Mouse (Mus musculus): ENCODE measurements around the gene Nsd2. TPM values are rescaled to one million over a fixed set of nuclear protein-coding genes. Genes with fewer than 3 reads are reported as not detected.

Gene Nsd2
- polyA plus RNA-seq, 1 experiment, result 11.3 TPM

DNA sequence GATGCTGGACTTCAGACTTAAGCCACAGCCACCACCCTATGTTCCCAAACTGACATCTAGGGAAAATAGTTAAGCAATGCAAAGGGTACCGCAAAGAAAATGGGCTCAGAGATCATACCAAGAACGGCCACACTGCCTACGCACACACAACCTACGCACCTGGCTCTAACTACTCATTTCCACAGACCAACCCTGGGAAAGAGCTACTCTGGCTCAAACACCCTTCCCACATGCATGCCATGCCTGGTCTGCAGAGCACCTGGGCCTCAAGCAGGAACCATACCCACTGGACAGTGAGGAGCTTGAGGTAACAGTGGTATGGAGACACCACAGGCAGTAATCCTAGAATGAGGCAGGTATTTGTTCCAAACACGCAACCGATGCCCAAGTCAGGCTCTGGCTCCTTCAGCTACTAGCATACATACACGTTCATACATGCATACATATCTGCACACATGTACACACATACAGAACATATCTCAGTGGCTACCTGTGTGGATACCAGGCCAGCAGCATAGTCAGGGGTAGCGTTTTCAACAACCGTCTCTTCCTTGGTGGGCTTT, 80.3 kb downstream of the Nsd2 start:
- no peak for TF ChIP-seq GATA1 (IDR thresholded peaks at IDR 0.05; ENCODE audit: low read length)

DNA sequence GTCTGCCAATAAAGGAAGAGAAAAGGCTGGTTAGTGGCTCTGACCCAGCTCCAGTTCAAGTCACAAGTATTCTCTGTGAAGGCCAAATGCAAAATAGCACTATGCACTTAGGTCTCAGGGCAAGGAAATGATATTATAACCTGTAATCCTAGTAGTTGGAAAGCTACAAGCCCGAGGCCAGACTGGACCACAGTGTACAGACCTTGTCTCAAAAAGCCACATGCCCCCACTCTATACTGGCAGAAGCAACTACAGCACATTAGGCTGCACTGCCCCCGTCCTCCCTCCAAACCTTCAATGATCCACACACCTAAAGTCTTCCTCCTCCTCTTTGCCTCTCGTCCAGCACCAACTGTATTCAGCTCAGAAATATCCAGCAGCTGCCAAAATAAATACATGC, 80.8 kb downstream of the Nsd2 start:
- no peak for TF ChIP-seq GATA1 (IDR thresholded peaks at IDR 0.05; ENCODE audit: low read length)

DNA sequence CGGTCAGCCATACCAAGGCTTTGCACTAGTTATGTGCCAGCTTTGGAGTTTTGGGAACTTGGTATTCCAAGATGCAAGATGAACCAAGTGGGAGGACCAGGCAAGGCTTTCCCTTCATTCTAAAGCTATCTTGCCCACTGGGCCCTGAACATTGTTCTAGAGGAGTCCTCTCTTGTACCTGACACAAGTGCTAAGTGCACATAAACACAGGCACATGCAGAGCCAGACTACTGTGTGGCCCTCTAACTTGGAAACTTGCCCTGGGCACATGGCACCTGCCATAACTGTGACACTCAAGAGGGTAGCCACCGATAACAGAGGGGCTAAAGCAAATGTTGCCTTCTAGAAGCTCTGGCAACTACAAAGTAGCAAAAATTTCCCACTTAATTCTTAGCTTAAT, 82.2 kb downstream of the Nsd2 start:
- TF ChIP-seq GATA1 (IDR thresholded peaks at IDR 0.05; ENCODE audit: low read length), result no peak

DNA sequence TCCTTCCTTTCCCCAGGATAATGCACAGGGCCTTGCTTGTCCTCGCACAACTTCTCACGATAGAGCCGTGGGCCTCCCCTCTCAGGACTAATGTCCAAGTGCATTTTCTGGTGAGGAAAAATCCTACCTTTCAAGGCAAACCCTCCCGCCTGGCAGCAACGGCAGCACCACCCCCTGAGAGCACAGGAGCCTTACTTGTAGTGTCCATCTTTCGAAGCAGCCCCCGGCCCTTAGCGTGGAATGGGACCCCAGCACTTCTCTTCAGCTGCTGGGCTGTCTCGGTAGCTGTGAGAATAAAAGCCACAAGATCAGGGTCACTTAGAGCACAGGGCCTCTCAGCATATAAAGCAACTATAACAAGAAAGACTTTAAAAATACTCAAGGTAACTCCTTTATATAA, 82.7 kb downstream of the Nsd2 start:
- TF ChIP-seq GATA1 (IDR thresholded peaks at IDR 0.05; ENCODE audit: low read length), result no peak

DNA sequence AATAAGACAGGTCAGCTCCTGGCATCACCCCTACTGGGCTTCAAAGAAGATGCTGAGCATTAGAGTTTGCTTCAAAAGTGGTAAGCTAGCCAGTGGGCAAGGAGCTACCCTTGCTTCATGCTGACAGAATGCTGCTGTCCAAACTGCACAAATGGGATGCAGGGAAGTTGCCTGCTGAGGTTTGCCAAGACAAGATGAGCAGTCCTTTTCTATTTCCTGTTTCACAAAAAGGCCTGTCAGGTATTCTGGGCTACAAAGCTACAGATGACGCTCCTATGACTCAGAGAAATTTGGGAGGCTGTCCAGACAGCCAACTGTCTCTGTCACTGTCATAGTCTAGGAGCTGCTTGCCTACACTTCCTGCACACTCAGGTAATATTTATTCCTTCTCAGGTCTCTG, 98.9 kb downstream of the Nsd2 start:
- no peak for TF ChIP-seq GATA1 (IDR thresholded peaks at IDR 0.05; ENCODE audit: low read length)

DNA sequence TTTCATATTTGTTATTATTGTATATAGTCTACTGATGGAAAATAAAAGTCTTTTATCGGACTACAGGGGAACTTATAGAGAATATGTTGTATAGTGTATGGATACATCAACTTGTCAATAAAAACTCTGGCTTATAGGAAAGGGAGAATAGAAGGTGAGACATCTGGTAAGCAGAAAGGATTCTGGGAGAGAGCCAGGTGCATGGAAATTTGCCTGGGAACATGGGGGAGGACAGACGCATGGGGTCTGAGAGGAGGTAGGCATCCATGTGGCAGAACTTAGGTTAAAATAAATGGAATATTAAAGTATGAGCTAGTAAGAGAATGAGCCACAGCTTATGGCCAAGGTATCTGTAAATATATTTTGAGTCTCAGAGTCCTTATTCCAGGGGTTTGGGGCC, 99.5 kb downstream of the Nsd2 start:
- TF ChIP-seq GATA1 (IDR thresholded peaks at IDR 0.05; ENCODE audit: low read length), result no peak

DNA sequence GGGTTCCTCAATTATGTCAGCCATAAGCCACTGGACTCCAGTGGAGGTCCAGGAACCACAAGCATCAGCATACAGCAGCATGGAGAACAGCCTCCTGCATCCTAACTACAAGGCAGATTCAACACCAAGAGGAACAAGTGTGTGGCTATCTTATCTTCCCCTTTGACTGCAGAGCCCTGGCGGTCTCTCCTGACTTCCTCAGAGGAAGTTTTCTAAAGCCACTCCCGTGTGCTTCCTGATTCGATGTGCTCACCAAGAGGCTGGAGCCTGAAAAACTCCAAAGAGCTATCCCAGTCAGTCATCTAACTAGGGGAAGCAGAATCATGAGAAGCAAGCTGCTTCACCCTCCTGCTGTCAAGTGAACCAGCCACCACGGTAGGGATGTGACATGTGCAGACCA, 100.4 kb downstream of the Nsd2 start:
- TF ChIP-seq GATA1 (IDR thresholded peaks at IDR 0.05; ENCODE audit: low read length), result no peak

DNA sequence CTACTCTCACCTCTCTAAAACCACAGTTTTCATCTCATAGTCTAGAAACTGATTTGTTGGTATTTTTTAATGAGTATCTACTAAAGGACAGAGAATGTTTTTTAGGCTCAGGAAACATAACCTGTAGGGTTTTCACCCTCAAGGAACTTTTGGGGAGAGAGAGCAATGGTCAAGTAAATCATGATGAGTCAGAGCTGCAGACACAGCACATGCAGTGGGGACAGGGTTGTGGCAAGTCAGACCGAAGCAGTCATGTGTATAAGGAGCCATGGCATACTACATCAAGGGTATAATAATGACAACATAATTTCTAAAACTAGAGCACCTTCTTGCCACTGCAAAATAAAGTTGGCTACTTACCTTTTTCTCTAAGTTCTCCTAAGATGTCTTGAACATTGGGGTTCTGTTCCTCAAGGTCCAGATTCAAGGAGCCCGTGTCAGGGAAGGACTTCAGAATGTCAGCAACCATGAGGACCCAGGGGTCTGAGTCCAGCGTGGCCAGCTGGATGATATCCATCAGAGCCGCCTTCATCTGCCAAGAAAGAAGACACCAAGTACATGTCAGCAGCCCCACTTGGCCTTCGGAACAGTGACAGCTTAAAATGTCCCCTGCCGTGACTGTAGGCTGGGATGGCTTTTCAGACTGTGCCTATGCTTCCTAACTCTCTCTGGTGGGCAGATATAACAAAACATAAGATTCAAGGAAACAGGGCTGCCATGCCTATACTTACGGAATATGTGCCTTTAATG, 101.1 kb downstream of the Nsd2 start:
- no peak for TF ChIP-seq GATA1 (IDR thresholded peaks at IDR 0.05; ENCODE audit: low read length)

DNA sequence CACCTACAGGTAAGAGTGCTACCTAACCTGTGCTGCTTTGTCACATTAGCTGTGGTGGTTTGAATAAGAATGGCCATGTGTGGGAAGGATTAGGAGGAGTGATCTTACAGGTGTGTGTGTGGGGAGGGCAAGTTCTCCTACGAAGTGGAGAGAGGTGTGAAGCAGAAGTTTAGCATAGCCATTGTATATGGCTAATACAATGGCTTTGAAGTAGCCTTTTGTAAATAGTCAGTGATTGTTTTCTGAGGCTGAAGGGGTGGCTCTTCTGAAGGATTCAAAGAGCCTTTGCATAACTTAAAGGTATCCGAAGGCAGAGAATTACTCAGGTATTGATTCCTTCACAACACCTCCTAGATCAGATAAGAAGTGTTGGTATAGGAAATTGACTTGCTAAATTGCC, 102.0 kb downstream of the Nsd2 start:
- TF ChIP-seq GATA1 (IDR thresholded peaks at IDR 0.05; ENCODE audit: low read length), result no peak

DNA sequence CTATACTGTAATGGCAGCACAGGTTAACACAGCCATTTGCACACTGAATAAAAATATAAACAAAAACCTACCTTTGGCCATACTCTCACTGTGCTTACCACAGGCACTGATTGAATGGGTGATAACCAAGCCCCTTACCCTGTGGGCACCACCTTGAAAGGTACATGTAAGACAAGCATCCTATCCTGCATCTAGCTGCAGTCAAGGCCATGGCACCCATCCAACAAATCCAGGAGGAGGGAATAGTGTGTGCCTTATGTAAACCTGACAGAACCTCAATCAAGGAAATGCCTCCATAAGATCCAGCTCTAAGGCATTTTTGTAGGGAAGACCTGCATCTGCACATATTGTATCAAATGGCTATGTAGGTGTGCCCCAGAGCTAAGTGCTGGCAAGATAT, 105.6 kb downstream of the Nsd2 start:
- TF ChIP-seq GATA1 (IDR thresholded peaks at IDR 0.05; ENCODE audit: low read length), result no peak

DNA sequence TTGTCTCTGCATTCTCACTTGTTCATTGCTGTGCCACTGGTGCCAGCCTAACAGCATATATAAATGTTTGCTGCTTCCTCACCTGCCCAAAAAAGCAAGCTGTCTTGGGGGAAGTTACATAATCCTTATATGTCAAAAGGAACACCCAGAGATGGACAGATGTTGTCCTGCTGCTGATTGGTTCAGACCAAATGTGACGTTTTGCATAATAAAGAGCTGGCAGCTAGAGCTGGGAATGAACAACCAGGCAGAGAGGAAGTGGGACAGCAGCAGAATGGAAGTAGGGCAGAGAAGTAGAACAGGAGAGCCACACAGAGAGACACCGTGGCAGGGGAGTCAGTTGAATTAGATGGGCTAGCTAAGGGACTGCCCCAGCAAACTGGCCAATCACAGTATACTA, 111.9 kb downstream of the Nsd2 start:
- TF ChIP-seq GATA1 (IDR thresholded peaks at IDR 0.05; ENCODE audit: low read length), result no peak

DNA sequence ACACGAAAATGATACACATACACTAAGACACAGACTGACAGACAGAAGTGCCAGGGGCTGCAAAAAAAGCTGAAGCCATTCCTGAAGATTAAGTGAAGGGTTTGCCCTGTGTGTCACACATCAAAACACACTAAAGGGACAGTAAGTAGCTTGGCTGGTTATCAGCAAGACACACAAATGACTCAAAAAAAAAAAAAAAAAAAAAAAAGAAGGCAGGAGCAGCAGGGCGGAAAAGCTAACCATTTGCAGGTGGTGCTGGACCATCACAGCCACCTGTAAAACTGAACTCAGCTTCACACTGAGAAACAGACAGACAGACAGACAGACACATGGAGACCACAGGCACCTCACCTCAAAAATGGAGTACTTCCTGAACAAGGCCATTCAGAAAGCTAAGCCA, 113.6 kb downstream of the Nsd2 start:
- no peak for TF ChIP-seq GATA1 (IDR thresholded peaks at IDR 0.05; ENCODE audit: low read length)

DNA sequence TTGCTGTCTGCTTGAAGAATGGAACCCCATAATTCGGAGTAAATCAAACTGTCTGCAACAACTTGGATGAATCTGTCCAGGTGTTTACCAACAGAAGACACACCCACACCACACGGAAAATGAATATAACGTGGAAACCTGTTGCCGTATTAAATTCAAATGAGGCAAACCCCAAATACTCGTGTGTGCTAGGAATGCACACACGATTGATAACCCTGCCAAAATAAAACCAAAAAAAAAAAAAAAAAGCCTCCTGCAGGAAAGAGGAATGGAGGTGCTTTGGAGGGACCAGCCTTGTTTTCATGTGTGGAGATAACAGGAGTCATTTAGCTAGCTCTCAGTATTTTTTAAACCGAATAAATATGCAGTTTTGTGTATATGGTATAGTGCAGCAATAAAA, 114.4 kb downstream of the Nsd2 start:
- no peak for TF ChIP-seq GATA1 (IDR thresholded peaks at IDR 0.05; ENCODE audit: low read length)

DNA sequence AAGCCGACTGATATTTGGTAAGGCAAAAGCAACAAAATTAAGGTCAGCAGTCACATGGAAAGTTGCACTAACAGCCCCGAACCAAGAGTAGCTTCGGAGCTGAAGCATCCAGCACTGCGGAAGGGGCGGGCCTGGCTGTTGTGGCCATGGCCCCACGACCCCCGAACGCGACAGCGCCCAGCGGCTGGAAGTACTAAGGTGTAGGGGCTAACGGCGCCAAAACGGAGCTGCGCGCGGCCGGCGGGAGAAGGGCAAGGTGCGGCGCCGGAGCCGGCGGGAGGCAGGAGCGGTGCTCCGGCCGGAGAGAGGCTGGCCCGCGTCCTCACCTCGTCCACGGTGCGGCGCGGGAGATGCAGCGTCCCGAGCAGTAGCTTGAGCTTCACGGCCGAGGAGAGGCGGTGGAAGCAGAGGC, 115.2 kb downstream of the Nsd2 start:
- no peak for TF ChIP-seq GATA1 (IDR thresholded peaks at IDR 0.05; ENCODE audit: low read length)

DNA sequence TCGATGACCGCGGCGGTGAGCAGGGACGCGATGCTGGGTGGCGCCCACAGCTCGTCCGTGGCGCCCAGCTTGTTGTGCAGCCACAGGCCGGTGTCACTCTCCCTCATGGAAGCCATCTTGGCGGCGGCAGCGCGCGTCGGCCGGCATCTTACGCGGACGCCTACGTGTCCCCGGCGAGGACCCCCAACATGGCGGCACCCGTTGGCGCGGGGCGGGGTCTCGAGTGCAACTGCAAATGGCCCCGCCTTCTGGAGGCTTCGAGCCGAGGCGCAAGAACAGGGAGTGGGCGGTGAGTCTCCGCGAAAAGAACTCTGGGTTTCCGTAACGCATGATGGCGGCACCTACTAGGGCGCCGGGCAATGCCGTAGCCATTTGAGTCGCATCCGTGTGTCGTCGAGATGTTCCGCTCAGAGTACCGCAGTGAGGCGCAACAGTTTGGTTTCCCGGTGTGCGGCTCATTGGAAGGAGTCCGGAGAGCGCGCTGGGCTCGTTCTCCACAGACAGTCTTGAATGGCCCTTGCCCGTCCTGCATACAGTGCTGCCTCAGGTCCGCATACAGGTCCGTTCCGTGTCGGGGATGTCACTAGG, 115.7 kb downstream of the Nsd2 start, which contains the start of gene Nelfa:
TSS of gene Nelfa (minus strand) at position 294 of the 588 bp plus-strand sequence.
- TF ChIP-seq GATA1 (IDR thresholded peaks at IDR 0.05; ENCODE audit: low read length), result no peak

DNA sequence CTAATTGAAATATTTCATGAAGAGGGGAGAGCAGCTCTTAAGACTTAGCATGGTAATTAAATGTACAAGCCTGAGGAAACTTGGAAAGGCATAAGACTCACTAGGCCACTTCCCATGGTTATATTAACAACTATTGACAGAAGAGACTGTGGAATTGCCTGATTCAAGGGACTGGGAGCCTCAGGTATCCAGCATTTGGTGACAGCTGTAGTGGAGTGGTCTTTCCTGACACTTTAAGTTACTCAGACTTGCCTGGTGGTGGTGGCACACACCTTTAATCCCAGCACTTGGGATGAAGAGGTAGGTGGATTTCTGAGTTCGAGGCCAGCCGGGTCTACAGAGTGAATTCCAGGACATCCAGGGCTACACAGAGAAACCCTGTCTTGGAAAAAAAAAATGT, 116.7 kb downstream of the Nsd2 start:
- TF ChIP-seq GATA1 (IDR thresholded peaks at IDR 0.05; ENCODE audit: low read length), result no peak

DNA sequence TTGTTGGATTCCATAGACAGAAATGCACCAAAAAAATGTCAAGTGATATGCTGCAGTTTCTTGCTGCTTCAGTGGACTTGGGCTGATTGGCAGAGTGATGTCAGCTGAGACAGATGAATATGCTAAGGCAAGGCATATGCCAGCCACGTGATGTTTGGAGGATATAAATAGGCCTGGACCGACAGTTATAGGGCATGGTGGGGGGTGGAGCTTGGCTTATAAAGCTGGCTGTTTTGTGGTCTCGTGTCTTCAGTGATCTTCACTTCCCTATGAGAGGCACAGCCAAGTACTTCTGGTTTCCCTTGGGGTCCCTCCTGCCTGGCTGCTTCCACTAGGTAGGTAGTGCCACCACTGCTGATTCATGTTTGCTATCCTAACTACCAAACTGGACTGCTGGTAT, 117.9 kb downstream of the Nsd2 start:
- no peak for TF ChIP-seq GATA1 (IDR thresholded peaks at IDR 0.05; ENCODE audit: low read length)

Other genes starting within 250 kb of the Nsd2 start
- 110 and 151 TPM in 2 replicates for gene Fam53a, start 191.1 kb upstream of the Nsd2 start, polyA plus RNA-seq (2012)
- not detected in 2 replicates for gene Gm9903, start 190.8 kb upstream of the Nsd2 start, polyA plus RNA-seq (2012)
- 151 and 221 TPM in 2 replicates for gene Slbp, start 168.2 kb upstream of the Nsd2 start, polyA plus RNA-seq (2012)
- gene Tacc3, start 162.6 kb upstream of the Nsd2 start, polyA plus RNA-seq (2012), result 50.5 and 88.8 TPM in 2 replicates
- 12.1 and 13.3 TPM in 2 replicates for gene Tmem129, start 162.3 kb upstream of the Nsd2 start, polyA plus RNA-seq (2012)
- gene Fgfr3, start 99.1 kb upstream of the Nsd2 start, polyA plus RNA-seq (2012), result not detected in 2 replicates
- 36.7 and 39.6 TPM in 2 replicates for gene Letm1, start 37.9 kb upstream of the Nsd2 start, polyA plus RNA-seq (2012)
- gene Nelfa, start 115.7 kb downstream of the Nsd2 start, polyA plus RNA-seq (2012), result 62.8 and 91.8 TPM in 2 replicates
- gene Gm1673, start 162.7 kb downstream of the Nsd2 start, polyA plus RNA-seq (2012), result not detected in 2 replicates
- 0.01 TPM in 1 of 2 replicates, not detected in the other for gene Nat8l, start 175.3 kb downstream of the Nsd2 start, polyA plus RNA-seq (2012)